Mouse (Mus musculus) forebrain, embryonic 14.5 days (tissue): Measurements from ENCODE around the gene Dhx58. TPM values are rescaled to one million over a fixed set of nuclear protein-coding genes. Genes with fewer than 3 reads are reported as not detected.

Source experiments
- ATAC-seq: fragments of 200-750 bp; cut with Nextera tagmentation; 2 replicates; pipeline ENCODE4 v1.8.0; 2017; ENCODE audit warnings: mild to moderate bottlenecking, moderate library complexity
- DNase-seq: peaks from one replicate; pipeline ENCODE4 v3.0.0-alpha.2; 2015; ENCODE audit warnings: low spot score
- H3K27ac ChIP-seq: fragments of 300-500 bp; sonication (generic); 2 replicates; pipeline ENCODE4 v1.5.1; 2014; ENCODE audit warnings: low read depth, mild to moderate bottlenecking, control low read depth, low read length, moderate library complexity
- H3K27me3 ChIP-seq: fragments of 300-500 bp; sonication (generic); replicated peaks from 2 replicates; pipeline ENCODE4 v1.6.1; 2014; ENCODE audit warnings: low read length, control low read depth, mixed read lengths; ENCODE audit not compliant: control insufficient read depth, insufficient read depth
- H3K36me3 ChIP-seq: fragments of 300-500 bp; sonication (generic); 2 replicates; pipeline ENCODE4 v1.6.1; 2014; ENCODE audit warnings: low read length, control low read depth; ENCODE audit not compliant: control insufficient read depth, insufficient read depth
- H3K4me1 ChIP-seq: fragments of 300-500 bp; sonication (generic); 2 replicates; pipeline ENCODE4 v1.6.1; 2014; ENCODE audit warnings: antibody characterized with exemption, low read length, control low read depth; ENCODE audit not compliant: control insufficient read depth, insufficient read depth
- H3K4me2 ChIP-seq: fragments of 300-500 bp; sonication (generic); 2 replicates; pipeline ENCODE4 v1.6.1; 2014; ENCODE audit warnings: mild to moderate bottlenecking, control low read depth, low read length
- H3K4me3 ChIP-seq: fragments of 300-500 bp; sonication (generic); 2 replicates; pipeline ENCODE4 v1.5.1; 2014; ENCODE audit warnings: low read depth, low read length, control low read depth
- H3K9ac ChIP-seq: fragments of 300-500 bp; sonication (generic); 2 replicates; pipeline ENCODE4 v1.6.1; 2014; ENCODE audit warnings: mild to moderate bottlenecking, low read length, control low read depth, moderate library complexity
- H3K9me3 ChIP-seq: fragments of 300-500 bp; sonication (generic); replicated peaks from 2 replicates; pipeline ENCODE4 v1.6.1; 2016; ENCODE audit warnings: low read length, control low read depth, mixed read lengths; ENCODE audit not compliant: control insufficient read depth
- WGBS: fragments of 180-500 bp; shearing (Covaris S2); extraction: QIAGEN DNeasy Blood & Tissue Kit; methylation state at CpG from one replicate; pipeline ENCODE4 v1.1.7; 2014; 5-methylcytosine and 5-hydroxymethylcytosine counted together
- polyA plus RNA-seq: library from polyadenylated mRNA; unstranded; fragments of >200 nt; fragmentation: Nextera tagmentation; extraction: Ambion mirVana; gene quantifications from 2 replicates; pipeline ENCODE4 v1.2.1, GENCODE M21; 2014

Gene Dhx58
- polyA plus RNA-seq, 1 experiment from 2014 or later, result 1.6 TPM

DNA sequence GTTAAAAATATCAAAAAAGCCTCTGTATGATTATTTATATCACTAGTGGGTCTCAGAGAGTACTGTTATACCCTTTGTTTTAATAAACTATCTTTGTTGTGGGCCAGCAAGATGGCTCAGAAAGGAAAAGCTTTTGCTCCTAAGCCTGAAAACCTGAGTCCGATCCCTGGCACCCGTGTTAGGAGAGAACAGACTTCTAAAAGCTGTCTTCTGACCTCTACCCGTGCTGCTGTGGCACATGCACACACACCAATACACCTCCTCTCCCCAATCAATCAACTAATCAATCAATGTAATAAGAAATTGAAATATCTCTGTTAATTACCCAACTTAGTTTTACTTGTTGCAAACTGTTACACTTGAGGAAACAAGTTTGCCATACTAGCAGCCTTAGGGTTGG lies 3.4 kb downstream of the Dhx58 start:
- ATAC-seq (no peak), DNase-seq (no peak)
- H3K4me3 ChIP-seq, result no peak overlapping the region
- H3K4me2 ChIP-seq, result no peak overlapping the region
- 0 out of 2 replicates have a peak, but pooled peaks cover 3% of the 10 kb centered on the region for H3K4me1 ChIP-seq
- H3K27me3 ChIP-seq, result no peaks in the 10 kb centered on the region
- H3K9me3 ChIP-seq, result no peaks in the 10 kb centered on the region
- no peak overlapping the region for H3K9ac ChIP-seq
- H3K36me3 ChIP-seq, result peaks cover 17% of the 10 kb centered on the region
- WGBS, result 73% methylated on average over 3 of the region's 3 CpGs
- H3K27ac ChIP-seq, result no peak overlapping the region

DNA sequence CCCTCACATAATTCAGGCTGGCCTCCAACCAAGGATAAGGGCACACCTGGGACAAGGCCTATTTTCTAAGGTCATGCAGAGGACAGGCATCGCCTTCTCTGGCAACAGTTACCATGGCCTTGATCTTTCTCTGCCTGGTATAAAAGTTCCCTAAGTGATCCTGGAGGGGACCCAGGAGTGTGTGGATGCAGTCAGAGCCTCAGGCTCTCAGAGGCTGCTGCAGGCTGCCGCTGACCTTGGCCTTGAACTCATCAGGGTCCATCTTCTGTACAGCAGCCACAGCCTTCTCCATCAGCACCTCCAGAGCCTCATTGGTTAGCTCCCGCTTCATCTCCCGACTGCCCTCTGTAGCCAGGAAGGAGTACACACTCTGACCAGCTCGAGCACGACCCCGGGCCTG lies 6.2 kb downstream of the Dhx58 start:
- no peak overlapping the region for H3K9ac ChIP-seq
- no peak overlapping the region for H3K27ac ChIP-seq
- ATAC-seq (no peak), DNase-seq (no peak)
- no peaks in the 10 kb centered on the region for H3K36me3 ChIP-seq
- H3K4me2 ChIP-seq, result no peak overlapping the region
- no peaks in the 10 kb centered on the region for H3K9me3 ChIP-seq
- 0 out of 2 replicates have a peak, but pooled peaks cover 3% of the 10 kb centered on the region for H3K4me1 ChIP-seq
- no peak overlapping the region for H3K4me3 ChIP-seq
- WGBS, result 83% methylated on average over 7 of the region's 7 CpGs
- H3K27me3 ChIP-seq, result peaks cover 4% of the 10 kb centered on the region; the same call in 1 of the 2 replicates

- ATAC-seq (no peak), DNase-seq (peak; percentile 51)
- H3K4me2 ChIP-seq, result no peak overlapping the region
- 37% methylated on average over 5 of the region's 5 CpGs for WGBS
- H3K4me3 ChIP-seq, result no peak overlapping the region
- peaks cover 14% of the 10 kb centered on the region; the same call in 1 of the 2 replicates for H3K27me3 ChIP-seq
- H3K9me3 ChIP-seq, result no peaks in the 10 kb centered on the region
- no peaks in the 10 kb centered on the region for H3K36me3 ChIP-seq
- peaks cover 3% of the 10 kb centered on the region; the same call in 1 of the 2 replicates for H3K4me1 ChIP-seq
- H3K27ac ChIP-seq, result no peak overlapping the region
- H3K9ac ChIP-seq, result no peak overlapping the region
These were observed 9.1 kb downstream of the Dhx58 start for GRCm38 (mm10) chr11:100694926-100695325.

- peaks cover 3% of the 10 kb centered on the region; the same call in 1 of the 2 replicates for H3K4me1 ChIP-seq
- H3K4me2 ChIP-seq, result no peak overlapping the region
- DNase-seq (no peak), ATAC-seq (no peak)
- H3K9ac ChIP-seq, result no peak overlapping the region
- 27% methylated on average over 5 of the region's 5 CpGs for WGBS
- H3K36me3 ChIP-seq, result no peaks in the 10 kb centered on the region
- peaks cover 14% of the 10 kb centered on the region; the same call in 1 of the 2 replicates for H3K27me3 ChIP-seq
- H3K27ac ChIP-seq, result no peak overlapping the region
- no peak overlapping the region for H3K4me3 ChIP-seq
- H3K9me3 ChIP-seq, result no peaks in the 10 kb centered on the region
These were observed 10.9 kb downstream of the Dhx58 start for GRCm38 (mm10) chr11:100693154-100693553.

- Histone ChIP-seq H3K27ac (no peak within 1 kb of the TSS), H3K27me3 (peaks cover 14% of the 10 kb centered on the region; the same call in 1 of the 2 replicates), H3K4me2 (peak within 1 kb of the TSS; percentile 47), H3K4me1 (peaks cover 3% of the 10 kb centered on the region; the same call in 1 of the 2 replicates), H3K36me3 (no peaks in the 10 kb centered on the region), H3K4me3 (peak within 1 kb of the TSS; percentile 14; the same call in 1 of the 2 replicates), H3K9me3 (no peaks in the 10 kb centered on the region), H3K9ac (peak within 1 kb of the TSS; percentile 40; the same call in 1 of the 2 replicates)
- no peak for ATAC-seq
- 2% methylated on average over 23 of the region's 23 CpGs for WGBS
- DNase-seq, result no peak
These were observed 11.9 kb downstream of the Dhx58 start, which contains the start of gene Zfp385c for GRCm38 (mm10) chr11:100692164-100692616. Zfp385c (minus strand) TSS chr11:100692455.

DNA sequence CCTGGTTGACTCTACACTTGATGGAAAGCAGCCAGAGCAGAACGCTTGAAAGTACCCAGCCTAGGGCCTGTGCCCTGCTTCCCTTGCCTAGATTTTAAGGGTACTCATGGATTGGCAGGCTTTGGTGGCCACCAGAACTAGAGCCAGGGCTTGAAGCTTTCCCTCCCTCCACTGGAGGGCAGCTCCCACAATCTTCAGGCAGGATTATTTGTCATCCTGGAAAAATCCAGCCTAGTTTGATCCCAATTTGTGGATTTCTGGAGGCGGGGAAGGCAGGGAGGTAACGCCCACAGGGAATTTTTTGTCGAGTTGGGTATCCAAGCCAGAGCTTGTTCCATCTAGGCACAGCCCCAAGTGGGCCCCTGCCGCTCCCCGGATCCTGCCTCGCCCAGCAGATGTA lies 13.7 kb downstream of the Dhx58 start:
- ATAC-seq, result no peak
- Histone ChIP-seq H3K9me3 (no peaks in the 10 kb centered on the region), H3K9ac (no peak overlapping the region), H3K27ac (no peak overlapping the region), H3K36me3 (no peaks in the 10 kb centered on the region), H3K4me3 (no peak overlapping the region), H3K27me3 (peaks cover 14% of the 10 kb centered on the region; the same call in 1 of the 2 replicates), H3K4me1 (peaks cover 3% of the 10 kb centered on the region; the same call in 1 of the 2 replicates), H3K4me2 (no peak overlapping the region)
- 73% methylated on average over 7 of the region's 7 CpGs for WGBS
- DNase-seq, result no peak

- H3K4me3 ChIP-seq, result no peak overlapping the region
- no peaks in the 10 kb centered on the region for H3K9me3 ChIP-seq
- H3K4me1 ChIP-seq, result peaks cover 3% of the 10 kb centered on the region; the same call in 1 of the 2 replicates
- H3K9ac ChIP-seq, result no peak overlapping the region
- H3K4me2 ChIP-seq, result no peak overlapping the region
- 73% methylated on average over 4 of the region's 4 CpGs for WGBS
- no peak overlapping the region for H3K27ac ChIP-seq
- H3K36me3 ChIP-seq, result no peaks in the 10 kb centered on the region
- no peak for ATAC-seq
- peaks cover 14% of the 10 kb centered on the region; the same call in 1 of the 2 replicates for H3K27me3 ChIP-seq
- DNase-seq, result no peak
These were observed 15.6 kb downstream of the Dhx58 start for GRCm38 (mm10) chr11:100688443-100688842.

GRCm38 (mm10) chr11:100687265-100687664 lies 16.8 kb downstream of the Dhx58 start:
- WGBS, result 88% methylated on average over 7 of the region's 7 CpGs
- Histone ChIP-seq H3K4me3 (no peak overlapping the region), H3K4me2 (no peak overlapping the region), H3K9me3 (no peaks in the 10 kb centered on the region), H3K27me3 (peaks cover 6% of the 10 kb centered on the region; the same call in 1 of the 2 replicates), H3K4me1 (peaks cover 2% of the 10 kb centered on the region; the same call in 1 of the 2 replicates), H3K27ac (no peak overlapping the region), H3K36me3 (no peaks in the 10 kb centered on the region), H3K9ac (no peak overlapping the region)
- DNase-seq (no peak), ATAC-seq (no peak)

- no peaks in the 10 kb centered on the region for H3K27me3 ChIP-seq
- H3K36me3 ChIP-seq, result no peaks in the 10 kb centered on the region
- H3K27ac ChIP-seq, result no peak overlapping the region
- 90% methylated on average over 3 of the region's 3 CpGs for WGBS
- no peak overlapping the region for H3K4me2 ChIP-seq
- H3K9ac ChIP-seq, result no peak overlapping the region
- H3K4me1 ChIP-seq, result no peaks in the 10 kb centered on the region
- H3K4me3 ChIP-seq, result no peak overlapping the region
- DNase-seq, result no peak
- no peaks in the 10 kb centered on the region for H3K9me3 ChIP-seq
- no peak for ATAC-seq
These were observed 18.7 kb downstream of the Dhx58 start for GRCm38 (mm10) chr11:100685371-100685770.
